Mouse (Mus musculus) forebrain, embryonic 11.5 days (tissue): ENCODE results near the gene 2610507B11Rik. TPM values are rescaled to one million over a fixed set of nuclear protein-coding genes. Genes with fewer than 3 reads are reported as not detected.

Experiments
- ATAC-seq: fragments of 200-750 bp; cut with Nextera tagmentation; replicated peaks from 2 replicates; pipeline ENCODE4 v1.8.0; 2017; ENCODE audit warnings: moderate TSS enrichment; ENCODE audit not compliant: low FRiP score
- DNase-seq: peaks from one replicate; pipeline ENCODE4 v3.0.0-alpha.2; 2017; ENCODE audit warnings: low spot score
- H3K27ac ChIP-seq: fragments of 300-500 bp; sonication (generic); 2 replicates; pipeline ENCODE4 v1.5.1; 2014; ENCODE audit warnings: low read depth, low read length
- H3K27me3 ChIP-seq: fragments of 300-500 bp; sonication (generic); 2 replicates; pipeline ENCODE4 v1.6.1; 2014; ENCODE audit warnings: mild to moderate bottlenecking, low read length, mixed read lengths; ENCODE audit not compliant: control insufficient read depth, insufficient read depth
- H3K36me3 ChIP-seq: fragments of 300-500 bp; sonication (generic); 2 replicates; pipeline ENCODE4 v1.6.1; 2014; ENCODE audit warnings: mild to moderate bottlenecking, low read length, moderate library complexity, mixed read lengths; ENCODE audit not compliant: control insufficient read depth, insufficient read depth
- H3K4me1 ChIP-seq: fragments of 300-500 bp; sonication (generic); replicated peaks from 2 replicates; pipeline ENCODE4 v1.6.1; 2014; ENCODE audit warnings: low read length, mixed read lengths; ENCODE audit not compliant: control insufficient read depth, insufficient read depth
- H3K4me2 ChIP-seq: fragments of 300-500 bp; sonication (generic); 2 replicates; pipeline ENCODE4 v1.6.1; 2014; ENCODE audit warnings: low read depth, mild to moderate bottlenecking, low read length, moderate library complexity, mixed read lengths; ENCODE audit not compliant: severe bottlenecking
- H3K4me3 ChIP-seq: fragments of 300-500 bp; sonication (generic); 2 replicates; pipeline ENCODE4 v1.5.1; 2014; ENCODE audit warnings: low read depth, low read length
- H3K9ac ChIP-seq: fragments of 300-500 bp; sonication (generic); 2 replicates; pipeline ENCODE4 v1.6.1; 2014; ENCODE audit warnings: low read length
- H3K9me3 ChIP-seq: fragments of 300-500 bp; sonication (generic); 2 replicates; pipeline ENCODE4 v1.6.1; 2016; ENCODE audit warnings: low read length, mixed read lengths; ENCODE audit not compliant: control insufficient read depth
- WGBS: fragments of 180-500 bp; shearing (Covaris S2); extraction: QIAGEN DNeasy Blood & Tissue Kit; methylation state at CpG from one replicate; pipeline ENCODE4 v1.1.7; 2014; 5-methylcytosine and 5-hydroxymethylcytosine counted together
- polyA plus RNA-seq: library from polyadenylated mRNA; unstranded; fragments of >200 nt; fragmentation: Nextera tagmentation; extraction: Ambion mirVana; gene quantifications from 2 replicates; pipeline ENCODE4 v1.2.1, GENCODE M21; 2014

2610507B11Rik gene
- 75.1 and 84.6 TPM in 2 replicates for polyA plus RNA-seq

DNA sequence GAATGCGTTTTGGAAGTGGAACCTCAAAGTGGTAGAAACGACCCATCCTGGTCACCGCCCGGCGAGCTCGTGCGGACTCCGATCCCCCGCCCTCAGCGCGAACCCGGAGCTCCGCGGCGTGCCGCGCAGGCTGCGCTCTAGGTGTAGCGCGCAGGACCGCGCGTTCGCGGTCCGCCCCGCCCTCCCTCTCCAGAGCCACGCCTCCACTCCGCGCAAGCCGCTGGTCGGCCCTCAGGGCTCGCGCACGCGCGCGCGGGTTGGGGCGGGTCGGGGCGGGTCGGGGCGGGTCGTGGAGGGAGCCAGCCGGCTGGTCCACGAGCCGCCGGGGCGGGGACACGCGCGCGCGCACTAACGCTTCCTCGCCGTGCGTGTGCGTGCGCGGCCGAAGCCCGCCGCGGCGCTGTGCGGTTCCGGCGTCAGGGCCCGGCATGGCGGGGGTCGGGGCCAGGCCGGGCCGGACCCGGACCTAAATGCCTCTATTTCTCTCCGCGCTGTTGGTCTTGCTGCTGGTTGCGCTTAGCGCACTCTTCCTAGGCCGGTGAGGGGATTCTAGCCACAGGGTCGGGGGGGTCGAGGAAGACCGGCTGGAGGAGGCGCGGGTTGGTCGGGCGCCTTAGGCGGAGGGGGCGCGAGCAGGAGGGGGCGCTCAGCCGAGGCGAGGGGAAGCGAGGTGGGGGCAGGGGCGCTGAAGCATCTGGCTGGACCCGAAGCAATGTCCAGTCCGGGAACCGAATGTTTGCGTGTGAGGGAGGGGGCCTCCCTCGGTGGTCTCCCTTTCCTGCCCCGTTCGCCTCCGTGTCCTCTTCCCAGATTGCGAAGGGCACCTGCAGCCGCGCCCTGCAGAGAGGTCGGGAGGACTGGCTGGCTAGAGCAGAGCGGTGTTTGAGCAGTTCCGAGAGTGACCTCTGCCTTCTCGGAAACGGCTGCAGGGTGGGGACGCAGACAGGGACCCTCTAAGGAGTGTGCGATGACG, at the start of gene 2610507B11Rik:
TSS of gene 2610507B11Rik (plus strand) at position 373 of the 973 bp plus-strand sequence.
- Histone ChIP-seq H3K4me2 (peak within 1 kb of the TSS; percentile 69), H3K27me3 (peaks cover 3% of the 10 kb centered on the region; the same call in 1 of the 2 replicates), H3K36me3 (peaks cover 2% of the 10 kb centered on the region; the same call in 1 of the 2 replicates), H3K4me3 (peak within 1 kb of the TSS; percentile 57), H3K4me1 (no peaks in the 10 kb centered on the region), H3K9me3 (no peaks in the 10 kb centered on the region), H3K9ac (peak within 1 kb of the TSS; percentile 84), H3K27ac (peak within 1 kb of the TSS; percentile 80)
- DNase-seq = peak; percentile 97
- ATAC-seq = peak; percentile 95
- WGBS = under 1% methylated on average over 97 of the region's 115 CpGs

DNA sequence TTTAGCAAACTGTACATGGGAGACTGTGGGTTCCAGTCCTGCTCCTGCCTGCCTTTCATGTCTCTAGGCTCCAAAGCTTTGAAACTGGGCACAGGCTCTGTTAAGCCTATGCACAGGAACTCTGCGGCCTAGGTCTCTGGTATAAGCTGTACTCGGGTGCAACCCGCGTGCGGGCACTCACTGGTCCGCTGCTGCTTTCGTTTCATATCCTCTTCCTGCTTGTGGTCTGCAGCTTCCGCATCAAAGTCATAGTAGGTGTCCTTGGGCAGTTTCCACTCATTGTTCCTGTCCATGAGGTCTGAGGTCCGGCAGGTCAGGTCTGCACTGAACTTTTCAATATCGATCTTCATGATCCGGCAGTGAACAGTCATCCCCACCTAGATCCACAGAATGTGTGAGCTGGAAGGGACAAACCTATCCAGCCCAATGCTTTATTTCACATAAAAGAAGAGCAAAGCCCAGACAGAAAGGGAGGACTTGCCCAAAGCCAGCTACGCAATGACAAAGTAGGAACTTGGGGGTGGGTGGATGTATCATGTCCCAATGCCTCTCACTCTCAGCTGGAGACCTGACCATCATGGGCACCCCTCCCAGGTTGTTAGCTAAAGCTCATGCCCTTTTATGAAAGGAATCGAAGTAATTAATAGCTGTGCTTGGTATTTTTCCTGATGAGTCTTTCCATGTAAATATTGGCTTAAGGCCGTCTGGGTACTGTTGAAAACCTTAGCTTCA, 48.3 kb upstream of the 2610507B11Rik start:
- no peaks in the 10 kb centered on the region for H3K27me3 ChIP-seq
- H3K27ac ChIP-seq = no peak overlapping the region
- no peak overlapping the region for H3K4me3 ChIP-seq
- H3K36me3 ChIP-seq = peaks cover 30% of the 10 kb centered on the region
- 96% methylated on average over 14 of the region's 14 CpGs for WGBS
- no peak for ATAC-seq
- H3K4me1 ChIP-seq = no peaks in the 10 kb centered on the region
- no peaks in the 10 kb centered on the region for H3K9me3 ChIP-seq
- H3K4me2 ChIP-seq = no peak overlapping the region
- no peak for DNase-seq
- no peak overlapping the region for H3K9ac ChIP-seq

DNA sequence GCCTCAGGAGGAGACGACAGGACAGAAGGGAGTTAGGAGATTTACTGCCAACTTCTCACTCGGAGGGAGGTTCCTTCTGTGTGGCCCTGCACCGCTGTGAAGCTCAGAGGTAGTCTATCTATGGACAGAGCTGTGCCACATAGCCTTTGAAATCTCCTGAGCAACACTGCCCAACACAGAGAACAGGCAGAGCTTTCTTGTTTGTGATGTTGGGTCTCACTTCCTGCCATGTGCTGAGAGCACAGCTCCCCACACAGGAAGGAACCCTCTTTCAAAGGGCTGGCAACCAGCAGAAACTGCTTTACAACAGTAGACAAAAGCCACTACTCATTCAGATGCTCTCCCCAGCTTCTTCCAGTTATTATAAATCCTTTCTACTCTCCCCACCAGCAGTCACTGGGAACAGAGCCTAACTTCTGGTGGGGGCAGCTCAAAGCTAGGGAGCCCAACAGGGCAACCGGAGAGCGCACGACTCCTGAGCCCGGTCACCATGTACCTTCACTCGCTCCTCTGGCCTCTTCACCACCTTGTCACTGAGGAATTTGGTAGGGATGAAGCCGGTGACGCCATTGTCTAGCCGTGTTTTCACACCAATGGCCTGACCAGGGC, 45.7 kb upstream of the 2610507B11Rik start:
- H3K36me3 ChIP-seq = peaks cover 25% of the 10 kb centered on the region
- H3K4me3 ChIP-seq = no peak overlapping the region
- 93% methylated on average over 11 of the region's 11 CpGs for WGBS
- H3K4me1 ChIP-seq = no peaks in the 10 kb centered on the region
- no peak overlapping the region for H3K27ac ChIP-seq
- H3K27me3 ChIP-seq = no peaks in the 10 kb centered on the region
- no peak for DNase-seq
- ATAC-seq = no peak
- no peaks in the 10 kb centered on the region for H3K9me3 ChIP-seq
- H3K9ac ChIP-seq = no peak overlapping the region
- no peak overlapping the region for H3K4me2 ChIP-seq

DNA sequence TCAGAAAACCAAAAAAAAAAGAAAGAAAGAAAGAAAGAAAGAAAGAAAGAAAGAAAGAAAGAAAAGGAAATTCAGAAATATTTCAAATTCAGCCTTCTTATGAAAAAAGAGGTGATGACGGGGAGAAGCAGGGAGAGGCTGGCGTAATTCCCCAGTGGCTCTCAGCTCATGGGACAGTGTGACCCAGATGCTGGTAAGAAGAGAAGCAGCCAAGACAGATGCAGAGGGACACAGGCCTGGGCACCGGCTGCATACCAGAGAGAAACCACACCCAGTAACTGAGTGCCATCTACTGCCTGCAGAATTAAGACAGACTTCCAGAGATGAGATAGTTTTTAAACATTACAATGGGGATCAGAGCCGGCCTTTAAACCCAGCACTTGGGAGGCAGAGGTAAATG, 38.0 kb upstream of the 2610507B11Rik start:
- DNase-seq (no peak), ATAC-seq (no peak)
- Histone ChIP-seq H3K9me3 (no peaks in the 10 kb centered on the region), H3K36me3 (peaks cover 32% of the 10 kb centered on the region), H3K4me1 (no peaks in the 10 kb centered on the region), H3K9ac (no peak overlapping the region), H3K4me3 (no peak overlapping the region), H3K27ac (no peak overlapping the region), H3K4me2 (no peak overlapping the region), H3K27me3 (no peaks in the 10 kb centered on the region)
- WGBS = 100% methylated on average over 4 of the region's 4 CpGs

DNA sequence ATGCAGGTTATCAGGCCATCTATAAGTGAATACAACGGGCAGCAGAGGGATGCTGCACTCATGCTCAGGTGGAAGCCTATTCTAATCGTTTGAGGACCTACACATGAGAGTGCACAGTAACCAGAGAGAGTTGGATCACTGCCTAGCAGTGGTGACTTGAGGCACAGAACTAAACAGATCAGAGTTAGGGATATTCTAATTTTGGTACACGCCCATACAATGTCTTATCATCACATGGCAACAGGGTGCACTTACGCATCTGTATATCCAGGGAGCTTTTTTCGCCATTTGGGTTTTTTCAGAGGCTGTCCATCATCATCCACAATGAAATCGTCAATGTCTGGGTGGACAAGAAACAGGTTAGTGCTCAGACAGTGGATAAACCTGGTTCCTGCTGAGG, 30.0 kb upstream of the 2610507B11Rik start:
- DNase-seq (no peak), ATAC-seq (no peak)
- Histone ChIP-seq H3K4me2 (no peak overlapping the region), H3K27me3 (no peaks in the 10 kb centered on the region), H3K9me3 (no peaks in the 10 kb centered on the region), H3K4me1 (no peaks in the 10 kb centered on the region), H3K27ac (no peak overlapping the region), H3K9ac (no peak overlapping the region), H3K36me3 (peaks cover 28% of the 10 kb centered on the region), H3K4me3 (no peak overlapping the region)
- WGBS = 94% methylated on average over 6 of the region's 6 CpGs

DNA sequence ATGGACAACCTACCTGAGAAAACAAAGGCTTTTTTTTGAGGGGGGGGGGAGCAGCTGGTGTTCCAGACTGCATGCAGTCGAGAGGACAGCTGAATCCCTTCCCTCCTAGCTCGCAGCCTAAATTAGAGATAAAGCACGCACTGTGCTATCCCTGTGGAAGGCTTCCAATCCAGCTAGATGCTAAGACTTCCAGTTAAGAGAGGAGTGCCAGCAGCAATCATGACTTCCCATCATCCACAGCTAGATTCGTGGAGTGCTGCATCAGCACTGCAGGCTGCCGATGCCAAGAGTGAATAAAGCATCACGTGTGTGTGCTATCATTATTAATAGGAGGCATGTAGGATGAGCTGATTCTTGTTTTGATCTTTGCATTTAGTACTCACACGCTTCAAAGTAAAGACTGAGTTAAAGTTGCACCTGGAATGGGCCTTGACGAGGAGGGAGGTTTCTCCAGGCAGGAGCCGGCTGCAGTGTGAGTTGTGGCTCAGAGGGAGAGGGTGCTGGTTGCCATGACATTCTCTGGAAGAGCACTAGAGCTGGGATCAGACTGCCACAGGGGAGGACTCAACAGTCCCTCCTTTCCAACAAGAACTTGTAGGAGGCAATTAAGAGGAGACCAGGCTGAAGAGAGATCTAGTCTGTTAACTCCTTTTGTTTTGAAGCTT, 21.2 kb upstream of the 2610507B11Rik start:
- Histone ChIP-seq H3K9ac (no peak overlapping the region), H3K4me1 (no peaks in the 10 kb centered on the region; the same call in 1 of the 2 replicates), H3K36me3 (peaks cover 4% of the 10 kb centered on the region), H3K27ac (no peak overlapping the region), H3K4me3 (no peak overlapping the region), H3K9me3 (no peaks in the 10 kb centered on the region), H3K4me2 (no peak overlapping the region), H3K27me3 (no peaks in the 10 kb centered on the region)
- DNase-seq (no peak), ATAC-seq (no peak)
- 94% methylated on average over 9 of the region's 9 CpGs for WGBS

DNA sequence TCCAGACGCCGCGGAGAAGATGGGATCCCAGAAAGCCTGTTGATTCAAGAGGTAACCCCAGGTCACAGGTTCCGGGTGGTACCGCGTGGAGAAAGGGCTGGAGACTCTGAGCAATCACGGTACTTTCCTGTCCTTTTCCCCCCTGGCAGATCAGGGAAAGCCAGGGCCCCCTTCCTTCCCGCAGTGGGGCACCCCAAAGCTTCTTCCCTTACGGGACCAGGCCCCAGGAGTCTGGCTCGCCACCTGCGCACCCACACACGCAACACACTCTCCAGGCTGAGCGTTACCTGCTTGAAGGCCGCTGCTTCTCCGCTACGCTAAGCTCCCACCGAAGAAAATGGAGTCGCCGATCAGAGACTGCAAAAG, 16.3 kb upstream of the 2610507B11Rik start:
- peak; percentile 55 for ATAC-seq
- WGBS = under 1% methylated on average over 19 of the region's 19 CpGs
- H3K4me1 ChIP-seq = peaks cover 2% of the 10 kb centered on the region; the same call in 1 of the 2 replicates

More for the DNA sequence above, 16.3 kb upstream of the 2610507B11Rik start:
- H3K9me3 ChIP-seq = no peaks in the 10 kb centered on the region
- DNase-seq = no peak
- 0 out of 2 replicates have a peak overlapping the region, but pooled peaks have one; percentile 65 for H3K27ac ChIP-seq
- H3K9ac ChIP-seq = peak overlapping the region; percentile 87
- no peaks in the 10 kb centered on the region for H3K27me3 ChIP-seq
- peak overlapping the region; percentile 84 for H3K4me2 ChIP-seq
- peaks cover 3% of the 10 kb centered on the region for H3K36me3 ChIP-seq
- peak overlapping the region; percentile 97 for H3K4me3 ChIP-seq
